Mouse (Mus musculus) kidney, embryonic 16.5 days (tissue): ENCODE data around the gene Raf1. TPM values are rescaled to one million over a fixed set of nuclear protein-coding genes. Genes with fewer than 3 reads are reported as not detected.

Source experiments
- ATAC-seq: fragments of 200-750 bp; cut with Nextera tagmentation; 2 replicates; pipeline ENCODE4 v1.8.0; 2017; ENCODE audit warnings: moderate TSS enrichment; ENCODE audit not compliant: low FRiP score, low TSS enrichment
- H3K27ac ChIP-seq: fragments of 300-500 bp; sonication (generic); 2 replicates; pipeline ENCODE4 v1.5.1; 2014; ENCODE audit warnings: low read length
- H3K27me3 ChIP-seq: fragments of 300-500 bp; sonication (generic); 2 replicates; pipeline ENCODE4 v1.6.1; 2014; ENCODE audit warnings: low read length, control low read depth, mixed read lengths; ENCODE audit not compliant: insufficient read depth
- H3K36me3 ChIP-seq: fragments of 300-500 bp; sonication (generic); 2 replicates; pipeline ENCODE4 v1.6.1; 2014; ENCODE audit warnings: low read length, control low read depth, mixed read lengths; ENCODE audit not compliant: insufficient read depth
- H3K4me1 ChIP-seq: fragments of 300-500 bp; sonication (generic); 2 replicates; pipeline ENCODE4 v1.6.1; 2014; ENCODE audit warnings: low read length, control low read depth, mixed read lengths; ENCODE audit not compliant: insufficient read depth
- H3K4me2 ChIP-seq: fragments of 300-500 bp; sonication (generic); replicated peaks from 2 replicates; pipeline ENCODE4 v1.6.1; 2014; ENCODE audit warnings: low read depth, low read length
- H3K4me3 ChIP-seq: fragments of 300-500 bp; sonication (generic); 2 replicates; pipeline ENCODE4 v1.5.1; 2014; ENCODE audit warnings: mild to moderate bottlenecking, low read length
- H3K9ac ChIP-seq: fragments of 300-500 bp; sonication (generic); replicated peaks from 2 replicates; pipeline ENCODE4 v1.6.1; 2014; ENCODE audit warnings: low read length
- H3K9me3 ChIP-seq: fragments of 300-500 bp; sonication (generic); 2 replicates; pipeline ENCODE4 v1.6.1; 2016; ENCODE audit warnings: low read length, control low read depth
- WGBS: fragments of 180-500 bp; shearing (Covaris S2); extraction: QIAGEN DNeasy Blood & Tissue Kit; methylation state at CpG from one replicate; pipeline ENCODE4 v1.1.7; 2014; 5-methylcytosine and 5-hydroxymethylcytosine counted together
- polyA plus RNA-seq: library from polyadenylated mRNA; unstranded; fragments of >200 nt; fragmentation: Nextera tagmentation; extraction: Ambion mirVana; gene quantifications from 2 replicates; pipeline ENCODE4 v1.2.1, GENCODE M21; 2015

The Raf1 gene
- polyA plus RNA-seq, 1 experiment from 2014 or later: 91.0 TPM

GRCm38 (mm10) chr6:115583430-115584125 lies 92.9 kb downstream of the Raf1 start:
- Histone ChIP-seq H3K9me3 (no peaks in the 10 kb centered on the region), H3K36me3 (peaks cover 6% of the 10 kb centered on the region), H3K27me3 (no peaks in the 10 kb centered on the region), H3K9ac (no peak overlapping the region), H3K4me3 (no peak overlapping the region), H3K4me2 (no peak overlapping the region), H3K4me1 (no peaks in the 10 kb centered on the region), H3K27ac (no peak overlapping the region)
- WGBS: 75% methylated on average over 6 of the region's 6 CpGs
- no peak for ATAC-seq

GRCm38 (mm10) chr6:115582328-115583115 lies 93.9 kb downstream of the Raf1 start:
- Histone ChIP-seq H3K9ac (no peak overlapping the region), H3K4me2 (no peak overlapping the region), H3K4me1 (no peaks in the 10 kb centered on the region), H3K4me3 (no peak overlapping the region), H3K9me3 (no peaks in the 10 kb centered on the region), H3K27me3 (no peaks in the 10 kb centered on the region), H3K27ac (no peak overlapping the region), H3K36me3 (peaks cover 15% of the 10 kb centered on the region)
- 69% methylated on average over 10 of the region's 10 CpGs for WGBS
- no peak for ATAC-seq

GRCm38 (mm10) chr6:115580810-115581209 lies 95.6 kb downstream of the Raf1 start:
- no peak overlapping the region for H3K27ac ChIP-seq
- ATAC-seq: no peak
- no peaks in the 10 kb centered on the region for H3K9me3 ChIP-seq

GRCm38 (mm10) chr6:115577941-115578340 lies 98.5 kb downstream of the Raf1 start:
- H3K4me1 ChIP-seq: no peaks in the 10 kb centered on the region
- no peak for ATAC-seq

More at GRCm38 (mm10) chr6:115580810-115581209, 95.6 kb downstream of the Raf1 start:
- H3K27me3 ChIP-seq: no peaks in the 10 kb centered on the region
- WGBS: 66% methylated on average over 3 of the region's 3 CpGs
- no peak overlapping the region for H3K4me3 ChIP-seq
- H3K36me3 ChIP-seq: peaks cover 30% of the 10 kb centered on the region
- H3K4me2 ChIP-seq: no peak overlapping the region
- H3K9ac ChIP-seq: no peak overlapping the region
- no peaks in the 10 kb centered on the region for H3K4me1 ChIP-seq

GRCm38 (mm10) chr6:115577407-115577806 lies 99.0 kb downstream of the Raf1 start:
- 81% methylated on average over 5 of the region's 5 CpGs for WGBS
- Histone ChIP-seq H3K4me3 (no peak overlapping the region), H3K4me2 (no peak overlapping the region), H3K27ac (no peak overlapping the region), H3K9ac (no peak overlapping the region), H3K27me3 (no peaks in the 10 kb centered on the region), H3K9me3 (no peaks in the 10 kb centered on the region), H3K36me3 (peaks cover 36% of the 10 kb centered on the region), H3K4me1 (no peaks in the 10 kb centered on the region)
- no peak for ATAC-seq

More at GRCm38 (mm10) chr6:115577941-115578340, 98.5 kb downstream of the Raf1 start:
- WGBS: 90% methylated on average over 9 of the region's 9 CpGs
- Histone ChIP-seq H3K9me3 (no peaks in the 10 kb centered on the region), H3K27ac (no peak overlapping the region), H3K36me3 (peaks cover 34% of the 10 kb centered on the region), H3K4me3 (no peak overlapping the region), H3K4me2 (no peak overlapping the region), H3K9ac (no peak overlapping the region), H3K27me3 (no peaks in the 10 kb centered on the region)

- H3K36me3 ChIP-seq: peaks cover 55% of the 10 kb centered on the region
- ATAC-seq: no peak
- WGBS: 92% methylated on average over 7 of the region's 7 CpGs
These were observed 102.3 kb downstream of the Raf1 start for GRCm38 (mm10) chr6:115574171-115574570.

More at GRCm38 (mm10) chr6:115574171-115574570, 102.3 kb downstream of the Raf1 start:
- H3K27ac ChIP-seq: no peak overlapping the region
- H3K9me3 ChIP-seq: 0 out of 2 replicates have a peak, but pooled peaks cover 1% of the 10 kb centered on the region
- H3K4me3 ChIP-seq: no peak overlapping the region
- no peaks in the 10 kb centered on the region for H3K4me1 ChIP-seq
- H3K4me2 ChIP-seq: no peak overlapping the region
- H3K9ac ChIP-seq: no peak overlapping the region
- no peaks in the 10 kb centered on the region for H3K27me3 ChIP-seq

Other genes starting within 250 kb of the Raf1 start
- 35.0 and 35.2 TPM in 2 replicates for gene Tsen2, start 132.0 kb downstream of the Raf1 start, polyA plus RNA-seq
- gene Mkrn2os, start 84.1 kb downstream of the Raf1 start, polyA plus RNA-seq: 4.8 and 5.7 TPM in 2 replicates
- 33.8 and 35.0 TPM in 2 replicates for gene Mkrn2, start 74.7 kb downstream of the Raf1 start, polyA plus RNA-seq
- 0.86 and 2.1 TPM in 2 replicates for gene Tmem40, start 85.8 kb upstream of the Raf1 start, polyA plus RNA-seq
- gene Cand2, start 97.9 kb upstream of the Raf1 start, polyA plus RNA-seq: 36.8 and 40.1 TPM in 2 replicates
- 1,760 and 1,914 TPM in 2 replicates for gene Rpl32, start 132.1 kb upstream of the Raf1 start, polyA plus RNA-seq
- 2.3 and 2.8 TPM in 2 replicates for gene Efcab12, start 161.8 kb upstream of the Raf1 start, polyA plus RNA-seq
- 18.6 and 22.0 TPM in 2 replicates for gene Mbd4, start 176.7 kb upstream of the Raf1 start, polyA plus RNA-seq
- gene Ift122, start 176.8 kb upstream of the Raf1 start, polyA plus RNA-seq: 38.4 and 40.1 TPM in 2 replicates